Mouse (Mus musculus): ENCODE measurements around the gene Mettl27. TPM values are rescaled to one million over a fixed set of nuclear protein-coding genes. Genes with fewer than 3 reads are reported as not detected.

Gene Mettl27
- polyA plus RNA-seq, 1 experiment from 2014 or later, result 9.6 TPM

- H3K27me3 ChIP-seq (ENCODE audit: low read depth, poor library complexity, severe bottlenecking), result no peaks in the 10 kb centered on the region
- peaks cover 11% of the 10 kb centered on the region for H3K4me1 ChIP-seq
- DNase-seq (ENCODE audit: low spot score), result no peak
- H3K4me3 ChIP-seq, result no peak within 1 kb of the TSS
- H3K27ac ChIP-seq (replicated peaks), result peak within 1 kb of the TSS; percentile 2; the same call in 1 of the 2 replicates
- WGBS, result 73% methylated on average over 6 of the region's 6 CpGs
- H3K9me3 ChIP-seq (replicated peaks), result no peaks in the 10 kb centered on the region
- H3K36me3 ChIP-seq, result no peaks in the 10 kb centered on the region
Observed at GRCm38 (mm10) chr5:134906633-134907032, 25.5 kb upstream of the Mettl27 start, which contains the start of gene Tmem270. Tmem270 (minus strand) TSS chr5:134906733.

GRCm38 (mm10) chr5:134907135-134907534 is 25.0 kb upstream of the Mettl27 start:
- Histone ChIP-seq H3K27ac (replicated peaks) (no peak overlapping the region; the same call in 1 of the 2 replicates), H3K9me3 (replicated peaks) (no peaks in the 10 kb centered on the region), H3K4me3 (no peak overlapping the region), H3K4me1 (peaks cover 10% of the 10 kb centered on the region), H3K36me3 (no peaks in the 10 kb centered on the region), H3K27me3 (ENCODE audit: low read depth, poor library complexity, severe bottlenecking) (no peaks in the 10 kb centered on the region)
- DNase-seq (ENCODE audit: low spot score), result peak; percentile 91
- under 1% methylated on average over 13 of the region's 13 CpGs for WGBS

- H3K27me3 ChIP-seq (ENCODE audit: low read depth, poor library complexity, severe bottlenecking), result no peaks in the 10 kb centered on the region
- H3K36me3 ChIP-seq, result no peaks in the 10 kb centered on the region
- 94% methylated on average over 2 of the region's 2 CpGs for WGBS
- no peaks in the 10 kb centered on the region for H3K9me3 ChIP-seq (replicated peaks)
- peaks cover 4% of the 10 kb centered on the region; the same call in 1 of the 2 replicates for H3K4me1 ChIP-seq
- DNase-seq (ENCODE audit: low spot score), result no peak
- H3K27ac ChIP-seq (replicated peaks), result no peak overlapping the region
- no peak overlapping the region for H3K4me3 ChIP-seq
Observed at GRCm38 (mm10) chr5:134911901-134912300, 20.3 kb upstream of the Mettl27 start.

GRCm38 (mm10) chr5:134913352-134913751 is 18.8 kb upstream of the Mettl27 start:
- no peak overlapping the region for H3K27ac ChIP-seq (replicated peaks)
- H3K4me3 ChIP-seq, result 0 out of 2 replicates have a peak overlapping the region, but pooled peaks have one; percentile 1
- WGBS, result 80% methylated on average over 3 of the region's 3 CpGs
- H3K27me3 ChIP-seq (ENCODE audit: low read depth, poor library complexity, severe bottlenecking), result no peaks in the 10 kb centered on the region
- H3K4me1 ChIP-seq, result no peaks in the 10 kb centered on the region
- no peaks in the 10 kb centered on the region for H3K36me3 ChIP-seq
- DNase-seq (ENCODE audit: low spot score), result no peak
- 0 out of 2 replicates have a peak, but pooled peaks cover 3% of the 10 kb centered on the region for H3K9me3 ChIP-seq (replicated peaks)

- WGBS, result 87% methylated on average over 4 of the region's 4 CpGs
Observed at GRCm38 (mm10) chr5:134913753-134914152, 18.4 kb upstream of the Mettl27 start.

GRCm38 (mm10) chr5:134914510-134914909 is 17.7 kb upstream of the Mettl27 start:
- no peak overlapping the region for H3K4me3 ChIP-seq
- no peaks in the 10 kb centered on the region for H3K36me3 ChIP-seq
- no peaks in the 10 kb centered on the region for H3K4me1 ChIP-seq
- H3K9me3 ChIP-seq (replicated peaks), result 0 out of 2 replicates have a peak, but pooled peaks cover 3% of the 10 kb centered on the region
- no peak for DNase-seq (ENCODE audit: low spot score)
- no peak overlapping the region for H3K27ac ChIP-seq (replicated peaks)
- no peaks in the 10 kb centered on the region for H3K27me3 ChIP-seq (ENCODE audit: low read depth, poor library complexity, severe bottlenecking)
- WGBS, result 86% methylated on average over 8 of the region's 8 CpGs

More at GRCm38 (mm10) chr5:134913753-134914152, 18.4 kb upstream of the Mettl27 start:
- Histone ChIP-seq H3K4me3 (no peak overlapping the region), H3K27me3 (ENCODE audit: low read depth, poor library complexity, severe bottlenecking) (no peaks in the 10 kb centered on the region), H3K27ac (replicated peaks) (no peak overlapping the region), H3K4me1 (no peaks in the 10 kb centered on the region), H3K9me3 (replicated peaks) (0 out of 2 replicates have a peak, but pooled peaks cover 3% of the 10 kb centered on the region), H3K36me3 (no peaks in the 10 kb centered on the region)
- DNase-seq (ENCODE audit: low spot score), result no peak

- no peak for DNase-seq (ENCODE audit: low spot score)
- H3K27me3 ChIP-seq (ENCODE audit: low read depth, poor library complexity, severe bottlenecking), result no peaks in the 10 kb centered on the region
- no peak within 1 kb of the TSS for H3K27ac ChIP-seq (replicated peaks)
- H3K4me1 ChIP-seq, result no peaks in the 10 kb centered on the region
- WGBS, result 86% methylated on average over 8 of the region's 8 CpGs
- H3K4me3 ChIP-seq, result no peak within 1 kb of the TSS
- H3K36me3 ChIP-seq, result no peaks in the 10 kb centered on the region
- H3K9me3 ChIP-seq (replicated peaks), result 0 out of 2 replicates have a peak, but pooled peaks cover 3% of the 10 kb centered on the region
Observed at GRCm38 (mm10) chr5:134915311-134915710, 16.9 kb upstream of the Mettl27 start, which contains the start of gene Cldn13. Cldn13 (minus strand) TSS chr5:134915526.

GRCm38 (mm10) chr5:134918071-134918832 is 13.9 kb upstream of the Mettl27 start:
- H3K27me3 ChIP-seq (ENCODE audit: low read depth, poor library complexity, severe bottlenecking), result no peaks in the 10 kb centered on the region
- H3K27ac ChIP-seq (replicated peaks), result no peak overlapping the region
- H3K4me1 ChIP-seq, result no peaks in the 10 kb centered on the region
- 0 out of 2 replicates have a peak, but pooled peaks cover 3% of the 10 kb centered on the region for H3K9me3 ChIP-seq (replicated peaks)
- H3K4me3 ChIP-seq, result no peak overlapping the region
- no peaks in the 10 kb centered on the region for H3K36me3 ChIP-seq
- 50% methylated on average over 16 of the region's 16 CpGs for WGBS
- DNase-seq (ENCODE audit: low spot score), result peak; percentile 41

GRCm38 (mm10) chr5:134919097-134919496 is 13.1 kb upstream of the Mettl27 start:
- Histone ChIP-seq H3K27me3 (ENCODE audit: low read depth, poor library complexity, severe bottlenecking) (no peaks in the 10 kb centered on the region), H3K4me1 (no peaks in the 10 kb centered on the region), H3K36me3 (no peaks in the 10 kb centered on the region), H3K9me3 (replicated peaks) (0 out of 2 replicates have a peak, but pooled peaks cover 3% of the 10 kb centered on the region), H3K27ac (replicated peaks) (no peak overlapping the region), H3K4me3 (no peak overlapping the region)
- no peak for DNase-seq (ENCODE audit: low spot score)
- WGBS, result 93% methylated on average over 3 of the region's 3 CpGs

GRCm38 (mm10) chr5:134920106-134920687 is 12.0 kb upstream of the Mettl27 start:
- Histone ChIP-seq H3K36me3 (no peaks in the 10 kb centered on the region), H3K27ac (replicated peaks) (no peak overlapping the region), H3K9me3 (replicated peaks) (0 out of 2 replicates have a peak, but pooled peaks cover 3% of the 10 kb centered on the region), H3K27me3 (ENCODE audit: low read depth, poor library complexity, severe bottlenecking) (no peaks in the 10 kb centered on the region), H3K4me3 (no peak overlapping the region), H3K4me1 (no peaks in the 10 kb centered on the region)
- WGBS, result 80% methylated on average over 6 of the region's 6 CpGs
- DNase-seq (ENCODE audit: low spot score), result no peak

- Histone ChIP-seq H3K4me3 (no peak overlapping the region), H3K9me3 (replicated peaks) (0 out of 2 replicates have a peak, but pooled peaks cover 3% of the 10 kb centered on the region), H3K4me1 (no peaks in the 10 kb centered on the region), H3K27ac (replicated peaks) (no peak overlapping the region), H3K27me3 (ENCODE audit: low read depth, poor library complexity, severe bottlenecking) (no peaks in the 10 kb centered on the region), H3K36me3 (no peaks in the 10 kb centered on the region)
- 91% methylated on average over 8 of the region's 8 CpGs for WGBS
- DNase-seq (ENCODE audit: low spot score), result no peak
Observed at GRCm38 (mm10) chr5:134921106-134921505, 11.1 kb upstream of the Mettl27 start.

- Histone ChIP-seq H3K9me3 (replicated peaks) (no peaks in the 10 kb centered on the region), H3K36me3 (no peaks in the 10 kb centered on the region), H3K4me3 (no peak overlapping the region), H3K27me3 (ENCODE audit: low read depth, poor library complexity, severe bottlenecking) (no peaks in the 10 kb centered on the region), H3K4me1 (no peaks in the 10 kb centered on the region), H3K27ac (replicated peaks) (no peak overlapping the region)
- WGBS, result 72% methylated on average over 6 of the region's 6 CpGs
- DNase-seq (ENCODE audit: low spot score), result no peak
Observed at GRCm38 (mm10) chr5:134923141-134923540, 9.0 kb upstream of the Mettl27 start.

- Histone ChIP-seq H3K9me3 (replicated peaks) (no peaks in the 10 kb centered on the region), H3K27me3 (ENCODE audit: low read depth, poor library complexity, severe bottlenecking) (no peaks in the 10 kb centered on the region), H3K36me3 (no peaks in the 10 kb centered on the region), H3K27ac (replicated peaks) (no peak overlapping the region), H3K4me3 (no peak overlapping the region), H3K4me1 (no peaks in the 10 kb centered on the region)
- WGBS, result 82% methylated on average over 4 of the region's 4 CpGs
- no peak for DNase-seq (ENCODE audit: low spot score)
Observed at GRCm38 (mm10) chr5:134926726-134927125, 5.4 kb upstream of the Mettl27 start.
